In the genomic region with DNA sequence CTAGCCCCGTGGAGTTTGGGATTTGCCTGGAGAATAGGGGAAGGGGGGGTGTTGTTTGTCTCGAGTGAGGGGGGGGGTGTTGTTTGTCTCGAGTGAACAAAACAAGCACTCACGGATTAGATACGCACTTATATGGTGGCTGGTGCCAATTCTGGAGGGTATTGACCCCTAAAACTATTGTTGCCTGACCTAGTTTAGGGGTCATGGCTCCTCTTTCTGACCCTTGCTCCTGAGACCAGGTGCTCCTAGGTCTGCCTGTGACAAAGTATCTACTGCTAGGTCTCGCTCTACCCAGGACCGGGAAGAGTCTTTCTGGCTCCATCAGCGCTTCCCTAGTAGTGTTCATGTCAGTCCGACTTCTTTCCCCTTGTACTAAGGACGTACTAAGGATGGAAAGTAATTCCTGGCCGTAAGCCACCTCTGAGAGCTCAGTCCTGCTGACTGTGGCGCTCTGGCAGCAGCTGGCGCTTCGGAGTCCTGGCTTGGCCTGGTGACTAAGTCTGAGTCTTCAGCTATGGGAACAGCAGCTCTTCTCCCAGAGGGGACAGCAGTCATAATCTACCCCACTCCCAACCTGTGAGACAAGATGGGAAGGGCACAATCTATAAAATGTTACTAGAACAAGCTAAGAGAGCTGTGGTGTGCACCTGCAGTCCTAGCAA, we compare ENCODE assay signal across 8 mouse cellular contexts. TPM values are rescaled to one million over a fixed set of nuclear protein-coding genes. Genes with fewer than 3 reads are reported as not detected.
DNase-seq lines count a peak whose midpoint lies in the region; ATAC-seq and TF ChIP-seq lines count a peak whose summit lies in the region.

No protein-coding gene starts in this region.

- no peak for ATAC-seq in G1E (ENCODE audit: extremely low read depth, insufficient number of reproducible peaks, low FRiP score, poor library complexity, severe bottlenecking)
- no peak for ATAC-seq in heart, embryonic 12.5 days (ENCODE audit: insufficient number of reproducible peaks, low FRiP score)
- ATAC-seq in lung, embryonic 15.5 days (ENCODE audit: borderline replicate concordance, extremely low read depth, low FRiP score, low TSS enrichment): no peak
- ATAC-seq in stomach, embryonic 14.5 days (ENCODE audit: insufficient number of reproducible peaks, insufficient read depth, low FRiP score, low read depth): no peak
- ATAC-seq in CD4-positive, CD25-positive, alpha-beta regulatory T cell, adult 4 months: no peak

- DNase-seq in G1E (ENCODE audit: low spot score): no peak
- peak; percentile 91 for DNase-seq in brain, adult 2 months (ENCODE audit: low read depth, low spot score)
- peak; percentile 56 to 65 for DNase-seq in kidney, adult 8-10 months
- DNase-seq in cerebellum, postnatal 36 days: no peak

- H3K9me3 ChIP-seq in G1E (replicated peaks): no peaks in the 10 kb centered on the region
- no peaks in the 10 kb centered on the region for H3K9me3 ChIP-seq in heart, embryonic 12.5 days (replicated peaks)
- H3K9me3 ChIP-seq in lung, embryonic 15.5 days: no peaks in the 10 kb centered on the region
- H3K9me3 ChIP-seq in stomach, embryonic 14.5 days (ENCODE audit: control insufficient read depth, low read depth, low read length): no peaks in the 10 kb centered on the region

- peaks cover 12% of the 10 kb centered on the region for H3K36me3 ChIP-seq in G1E (replicated peaks)
- H3K36me3 ChIP-seq in heart, embryonic 12.5 days: no peaks in the 10 kb centered on the region
- no peaks in the 10 kb centered on the region for H3K36me3 ChIP-seq in lung, embryonic 15.5 days
- no peaks in the 10 kb centered on the region for H3K36me3 ChIP-seq in stomach, embryonic 14.5 days (ENCODE audit: control insufficient read depth, insufficient read depth, low read length)

- H3K4me2 ChIP-seq in heart, embryonic 12.5 days: peak overlapping the region; percentile 92
- H3K4me2 ChIP-seq in lung, embryonic 15.5 days: peak overlapping the region; percentile 28
- H3K4me2 ChIP-seq in stomach, embryonic 14.5 days (replicated peaks; ENCODE audit: low read depth, low read length): no peak overlapping the region

- H3K9ac ChIP-seq in heart, embryonic 12.5 days: 0 out of 2 replicates have a peak overlapping the region, but pooled peaks have one; percentile 20
- 0 out of 2 replicates have a peak overlapping the region, but pooled peaks have one; percentile 0 for H3K9ac ChIP-seq in lung, embryonic 15.5 days
- no peak overlapping the region for H3K9ac ChIP-seq in stomach, embryonic 14.5 days (replicated peaks; ENCODE audit: low read depth, low read length)

- H3K4me1 ChIP-seq in G1E (ENCODE audit: insufficient read depth, low read depth, low read length): peaks cover 77% of the 10 kb centered on the region
- peaks cover 53% of the 10 kb centered on the region for H3K4me1 ChIP-seq in heart, embryonic 12.5 days (replicated peaks)
- peaks cover 36% of the 10 kb centered on the region for H3K4me1 ChIP-seq in lung, embryonic 15.5 days
- peaks cover 8% of the 10 kb centered on the region; the same call in 1 of the 2 replicates for H3K4me1 ChIP-seq in stomach, embryonic 14.5 days (ENCODE audit: control insufficient read depth, insufficient read depth, low read length)

- peak overlapping the region; percentile 83 for H3K27ac ChIP-seq in heart, embryonic 12.5 days (ENCODE audit: poor library complexity, severe bottlenecking)
- peak overlapping the region; percentile 46 for H3K27ac ChIP-seq in lung, embryonic 15.5 days
- 0 out of 2 replicates have a peak overlapping the region, but pooled peaks have one; percentile 27 for H3K27ac ChIP-seq in stomach, embryonic 14.5 days (ENCODE audit: low read length)

- no peak for TF ChIP-seq CTCF in G1E (IDR thresholded peaks at IDR 0.05; ENCODE audit: low read depth, low read length)

- H3K27me3 ChIP-seq in G1E (ENCODE audit: insufficient read depth, low read length): peaks cover 6% of the 10 kb centered on the region
- H3K27me3 ChIP-seq in heart, embryonic 12.5 days (replicated peaks): no peaks in the 10 kb centered on the region
- no peaks in the 10 kb centered on the region for H3K27me3 ChIP-seq in lung, embryonic 15.5 days
- no peaks in the 10 kb centered on the region for H3K27me3 ChIP-seq in stomach, embryonic 14.5 days (ENCODE audit: control insufficient read depth, insufficient read depth, low read length)

- 39% methylated on average over 14 of the region's 14 CpGs for WGBS in heart, embryonic 12.5 days
- 58% methylated on average over 14 of the region's 14 CpGs for WGBS in lung, embryonic 15.5 days
- WGBS in stomach, embryonic 14.5 days: 68% methylated on average over 14 of the region's 14 CpGs

- H3K4me3 ChIP-seq in G1E (ENCODE audit: low read depth, low read length): peak overlapping the region; percentile 60; the same call in 1 of the 2 replicates
- peak overlapping the region; percentile 11 for H3K4me3 ChIP-seq in heart, embryonic 12.5 days
- no peak overlapping the region for H3K4me3 ChIP-seq in lung, embryonic 15.5 days
- H3K4me3 ChIP-seq in stomach, embryonic 14.5 days (ENCODE audit: low read depth, low read length): 0 out of 2 replicates have a peak overlapping the region, but pooled peaks have one; percentile 45

RNA-seq across cellular contexts. Expression of gene Arl4d, which starts 2.7 kb away (rescaled TPM):
- total RNA-seq in G1E (2014; fragmentation: Nextera tagmentation) (3.5 and 6.8 TPM in 2 replicates), G1E (2017) (2.2 TPM in 2 replicates)
- polyA plus RNA-seq in G1E (2012): 5.2 TPM in 2 replicates
- polyA plus RNA-seq in heart, embryonic 12.5 days (2016; fragmentation: Nextera tagmentation; extraction: Ambion mirVana): 10.0 and 10.3 TPM in 2 replicates
- polyA plus RNA-seq in lung, embryonic 15.5 days (2015; fragmentation: Nextera tagmentation; extraction: Ambion mirVana): 4.4 and 4.9 TPM in 2 replicates
- 6.4 and 8.1 TPM in 2 replicates for polyA plus RNA-seq in stomach, embryonic 14.5 days (2014; fragmentation: Nextera tagmentation; extraction: Ambion mirVana)
- not detected for polyA plus RNA-seq in CD4-positive, CD25-positive, alpha-beta regulatory T cell, adult 4 months (2017; shearing (Covaris generic))

RNA-seq across cellular contexts. Expression of gene Rdm1, which starts 41.0 kb away (rescaled TPM):
- total RNA-seq in G1E (2014; fragmentation: Nextera tagmentation) (15.4 and 23.8 TPM in 2 replicates), G1E (2017) (10.8 and 13.8 TPM in 2 replicates)
- polyA plus RNA-seq in G1E (2012): 3.0 and 3.8 TPM in 2 replicates
- polyA plus RNA-seq in heart, embryonic 12.5 days (2016; fragmentation: Nextera tagmentation; extraction: Ambion mirVana): 28.3 and 36.2 TPM in 2 replicates
- 46.5 and 49.8 TPM in 2 replicates for polyA plus RNA-seq in lung, embryonic 15.5 days (2015; fragmentation: Nextera tagmentation; extraction: Ambion mirVana)
- 38.3 and 47.5 TPM in 2 replicates for polyA plus RNA-seq in stomach, embryonic 14.5 days (2014; fragmentation: Nextera tagmentation; extraction: Ambion mirVana)
- polyA plus RNA-seq in CD4-positive, CD25-positive, alpha-beta regulatory T cell, adult 4 months (2017; shearing (Covaris generic)): 10 to 100 TPM; 86.2 to 93.4 TPM

Comparison
In these comparisons a context has a peak if more than half of its experiments do, and no peak if none do; other contexts are left out.
1. DNase-seq: peak in brain, adult 2 months (single experiment) and kidney, adult 8-10 months (2 of 2); none in G1E (single experiment) and cerebellum, postnatal 36 days (0 of 2).
2. H3K27ac ChIP-seq: peak in every context shown above with its lines; median percentile 83 in heart, embryonic 12.5 days; 46 in lung, embryonic 15.5 days; 27 in stomach, embryonic 14.5 days.